Mouse (Mus musculus): ENCODE data around the gene Rer1.
A peak's percentile ranks its signal among the peaks of the same experiment; 100 is the strongest.

Gene Rer1

DNA sequence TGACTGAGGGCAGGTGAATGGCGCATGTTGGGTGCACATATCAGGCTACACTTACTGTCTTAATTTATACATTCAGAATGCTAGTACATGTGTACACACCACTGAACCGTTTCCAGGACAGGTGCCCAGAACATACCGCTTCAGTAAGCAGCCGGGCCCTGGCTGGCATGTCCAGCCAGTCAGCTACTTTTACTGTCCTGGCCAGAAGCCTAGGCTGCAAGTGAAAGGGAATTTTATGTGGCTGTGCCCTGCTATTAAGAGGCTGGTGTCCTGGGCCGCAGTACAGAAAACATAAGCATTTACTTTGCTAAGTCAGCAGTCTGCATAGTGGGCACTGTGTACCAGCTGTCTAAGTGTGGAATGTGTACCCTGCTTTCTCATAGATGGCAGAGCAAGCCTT, 15.3 kb downstream of the Rer1 start:
- H3K36me3 ChIP-seq (ENCODE audit: control insufficient read depth, insufficient read depth, low read length, poor library complexity, severe bottlenecking): peaks cover 23% of the 10 kb centered on the region
- no peaks in the 10 kb centered on the region for H3K27me3 ChIP-seq (ENCODE audit: control insufficient read depth, insufficient read depth, low read length, poor library complexity, severe bottlenecking)
- no peak for DNase-seq (ENCODE audit: low read depth, low spot score)

DNA sequence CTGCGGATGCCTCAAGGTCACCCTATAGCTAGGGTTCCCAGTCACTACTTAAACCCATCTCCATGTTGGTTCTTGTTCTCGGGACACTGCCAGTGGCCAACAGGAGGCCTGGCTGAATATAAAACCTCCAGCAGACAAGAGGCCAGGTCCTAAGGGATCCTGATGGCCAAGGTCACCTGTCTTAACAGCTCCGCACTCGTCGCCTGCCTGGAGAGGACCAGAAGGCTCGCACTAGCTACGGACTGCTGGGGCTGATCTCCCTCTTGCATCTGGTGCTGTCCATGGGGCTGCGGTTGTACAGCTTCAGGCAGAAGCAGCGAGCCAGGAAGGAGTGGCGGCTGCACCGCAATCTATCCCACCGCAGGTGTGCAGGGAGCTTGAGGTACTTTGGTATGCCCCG, 16.0 kb downstream of the Rer1 start:
- H3K36me3 ChIP-seq (ENCODE audit: control insufficient read depth, insufficient read depth, low read length, poor library complexity, severe bottlenecking): peaks cover 18% of the 10 kb centered on the region
- no peaks in the 10 kb centered on the region for H3K27me3 ChIP-seq (ENCODE audit: control insufficient read depth, insufficient read depth, low read length, poor library complexity, severe bottlenecking)
- DNase-seq (ENCODE audit: low read depth, low spot score): no peak

- peaks cover 15% of the 10 kb centered on the region for H3K36me3 ChIP-seq (ENCODE audit: control insufficient read depth, insufficient read depth, low read length, poor library complexity, severe bottlenecking)
- DNase-seq (ENCODE audit: low read depth, low spot score): peak; percentile 32
- no peaks in the 10 kb centered on the region for H3K27me3 ChIP-seq (ENCODE audit: control insufficient read depth, insufficient read depth, low read length, poor library complexity, severe bottlenecking)
These were observed 17.0 kb downstream of the Rer1 start for GRCm38 (mm10) chr4:155069191-155069590.

DNA sequence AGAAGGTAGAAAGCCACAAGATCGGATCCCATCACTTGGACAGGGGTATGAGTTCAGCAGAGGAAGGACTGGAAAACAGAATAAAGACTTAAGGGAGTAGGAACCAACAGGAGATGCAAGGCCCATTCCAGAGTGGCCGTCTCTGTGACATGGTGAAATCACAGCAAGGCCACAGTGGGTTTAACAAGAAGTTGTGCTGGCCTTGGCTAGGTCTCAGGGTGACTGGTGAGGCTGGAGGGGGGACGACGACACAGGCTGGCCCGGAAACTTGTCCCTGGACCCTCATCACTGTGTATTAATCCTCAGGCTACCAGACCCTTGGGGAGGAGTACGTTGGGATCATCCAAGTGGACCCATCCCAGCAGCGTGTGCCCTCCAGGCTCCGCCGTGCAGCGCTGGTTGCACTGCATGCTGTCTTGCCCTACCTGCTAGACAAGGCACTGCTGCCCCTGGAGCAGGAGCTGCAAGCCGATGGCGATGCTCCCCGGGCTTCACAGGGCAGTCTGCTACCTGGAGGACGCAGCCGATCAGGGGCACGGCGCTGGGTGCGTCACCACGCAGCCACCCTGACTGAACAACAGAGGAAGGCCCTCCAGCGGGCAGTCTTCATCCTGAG, 17.7 kb downstream of the Rer1 start:
- H3K27me3 ChIP-seq (ENCODE audit: control insufficient read depth, insufficient read depth, low read length, poor library complexity, severe bottlenecking): no peaks in the 10 kb centered on the region
- no peak for DNase-seq (ENCODE audit: low read depth, low spot score)
- peaks cover 13% of the 10 kb centered on the region for H3K36me3 ChIP-seq (ENCODE audit: control insufficient read depth, insufficient read depth, low read length, poor library complexity, severe bottlenecking)

- peak; percentile 99 for DNase-seq (ENCODE audit: low read depth, low spot score)
- H3K27me3 ChIP-seq (ENCODE audit: control insufficient read depth, insufficient read depth, low read length, poor library complexity, severe bottlenecking): no peaks in the 10 kb centered on the region
- peaks cover 11% of the 10 kb centered on the region for H3K36me3 ChIP-seq (ENCODE audit: control insufficient read depth, insufficient read depth, low read length, poor library complexity, severe bottlenecking)
These were observed 19.2 kb downstream of the Rer1 start, which contains the start of gene Pex10 for GRCm38 (mm10) chr4:155066834-155067522. Gene Pex10, plus strand, starts transcription at chr4:155067016.

DNA sequence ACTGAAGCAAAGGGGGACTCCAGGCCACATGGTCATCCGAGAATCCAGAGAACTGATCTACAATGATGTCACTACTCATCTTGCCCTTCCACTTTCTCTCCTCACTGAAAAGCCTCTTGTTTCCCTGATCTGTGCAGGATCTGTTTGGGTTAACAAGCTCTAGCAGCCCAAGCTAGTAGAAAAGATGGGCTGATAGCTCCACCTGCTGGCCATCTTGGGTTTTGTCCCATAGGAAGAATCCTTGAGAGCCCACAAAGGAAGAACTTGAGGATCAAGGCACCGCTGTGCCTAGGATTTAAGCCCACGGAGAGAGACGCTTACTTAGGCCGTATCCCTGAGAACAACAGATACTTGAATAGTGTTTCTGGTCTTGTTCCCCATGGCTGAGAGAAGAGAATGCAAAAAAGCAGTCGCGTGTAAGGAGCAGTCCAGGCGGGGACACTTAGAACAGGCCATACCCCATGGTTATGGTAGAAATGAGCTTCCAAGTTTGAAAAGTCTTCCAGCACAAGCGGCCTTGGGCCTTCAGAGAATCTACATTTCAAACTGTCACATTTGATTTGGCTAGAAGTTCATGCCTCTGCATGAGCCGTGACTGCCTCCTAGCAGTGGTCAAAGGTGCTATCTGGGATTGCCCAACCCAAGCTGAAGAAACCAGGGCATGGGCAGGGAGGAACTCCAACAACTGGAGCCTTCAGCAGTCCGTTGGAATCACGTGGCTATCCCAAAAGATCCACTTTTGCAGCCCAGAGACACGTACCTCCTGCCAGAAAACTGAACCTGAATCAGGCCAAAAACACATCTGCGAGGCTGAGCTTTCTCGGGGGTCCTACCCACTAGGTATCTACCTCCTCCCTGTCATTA, 20.0 kb downstream of the Rer1 start:
- DNase-seq (ENCODE audit: low read depth, low spot score): peak; percentile 88
- Histone ChIP-seq H3K36me3 (ENCODE audit: control insufficient read depth, insufficient read depth, low read length, poor library complexity, severe bottlenecking) (peaks cover 8% of the 10 kb centered on the region), H3K27me3 (ENCODE audit: control insufficient read depth, insufficient read depth, low read length, poor library complexity, severe bottlenecking) (no peaks in the 10 kb centered on the region)

GRCm38 (mm10) chr4:155064474-155064873, 21.7 kb downstream of the Rer1 start:
- no peaks in the 10 kb centered on the region for H3K27me3 ChIP-seq (ENCODE audit: control insufficient read depth, insufficient read depth, low read length, poor library complexity, severe bottlenecking)
- DNase-seq (ENCODE audit: low read depth, low spot score): no peak
- H3K36me3 ChIP-seq (ENCODE audit: control insufficient read depth, insufficient read depth, low read length, poor library complexity, severe bottlenecking): no peaks in the 10 kb centered on the region

DNA sequence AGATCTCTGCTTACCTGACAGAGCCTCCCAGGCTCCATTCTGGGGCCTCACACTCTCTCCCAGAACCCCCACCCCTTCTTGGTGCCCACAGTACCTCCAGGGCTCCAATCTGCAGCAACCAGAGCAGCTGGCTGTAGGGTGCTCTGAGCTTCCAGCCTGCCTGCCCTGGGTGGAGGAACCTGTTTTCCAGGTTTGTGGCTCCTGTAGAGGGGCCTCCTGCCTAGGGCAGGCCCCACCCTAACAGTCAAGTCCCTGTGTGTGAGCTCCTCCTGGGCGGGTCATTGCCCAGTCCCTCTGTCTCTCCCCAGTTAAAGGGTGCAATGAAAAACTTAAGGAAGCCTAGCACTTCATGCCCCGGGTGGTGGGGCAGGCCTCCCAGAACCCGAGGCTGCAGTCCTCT, 22.3 kb downstream of the Rer1 start:
- Histone ChIP-seq H3K27me3 (ENCODE audit: control insufficient read depth, insufficient read depth, low read length, poor library complexity, severe bottlenecking) (no peaks in the 10 kb centered on the region), H3K36me3 (ENCODE audit: control insufficient read depth, insufficient read depth, low read length, poor library complexity, severe bottlenecking) (no peaks in the 10 kb centered on the region)
- no peak for DNase-seq (ENCODE audit: low read depth, low spot score)

GRCm38 (mm10) chr4:155058325-155058724, 27.9 kb downstream of the Rer1 start:
- no peaks in the 10 kb centered on the region for H3K36me3 ChIP-seq (ENCODE audit: control insufficient read depth, insufficient read depth, low read length, poor library complexity, severe bottlenecking)
- DNase-seq (ENCODE audit: low read depth, low spot score): no peak
- H3K27me3 ChIP-seq (ENCODE audit: control insufficient read depth, insufficient read depth, low read length, poor library complexity, severe bottlenecking): no peaks in the 10 kb centered on the region

- DNase-seq (ENCODE audit: low read depth, low spot score): no peak
- Histone ChIP-seq H3K36me3 (ENCODE audit: control insufficient read depth, insufficient read depth, low read length, poor library complexity, severe bottlenecking) (no peaks in the 10 kb centered on the region), H3K27me3 (ENCODE audit: control insufficient read depth, insufficient read depth, low read length, poor library complexity, severe bottlenecking) (no peaks in the 10 kb centered on the region)
These were observed 29.5 kb downstream of the Rer1 start, which contains the start of gene Plch2 for GRCm38 (mm10) chr4:155056724-155057123. Gene Plch2, minus strand, starts transcription at chr4:155056784.

DNA sequence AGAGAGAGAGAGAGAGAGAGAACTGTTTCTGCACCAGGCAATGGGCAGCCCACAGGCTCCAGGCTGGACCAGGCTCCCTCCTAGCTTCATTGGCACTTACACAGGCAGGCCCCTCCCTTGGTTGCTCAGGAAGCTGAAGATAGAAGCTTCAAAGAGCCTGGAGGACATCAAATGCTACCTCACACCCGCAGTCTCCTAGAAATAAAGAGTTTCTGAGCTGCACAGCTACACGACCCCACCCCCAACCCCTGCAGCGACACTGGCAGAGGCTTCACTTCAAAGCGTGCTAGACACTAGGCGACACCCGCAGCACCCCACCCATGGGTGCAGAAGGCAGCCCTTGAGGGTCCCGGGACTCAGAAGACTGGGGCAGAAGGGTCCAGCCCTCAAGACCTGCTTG, 36.1 kb downstream of the Rer1 start:
- Histone ChIP-seq H3K36me3 (ENCODE audit: control insufficient read depth, insufficient read depth, low read length, poor library complexity, severe bottlenecking) (no peaks in the 10 kb centered on the region), H3K27me3 (ENCODE audit: control insufficient read depth, insufficient read depth, low read length, poor library complexity, severe bottlenecking) (no peaks in the 10 kb centered on the region)
- no peak for DNase-seq (ENCODE audit: low read depth, low spot score)

- Histone ChIP-seq H3K36me3 (ENCODE audit: control insufficient read depth, insufficient read depth, low read length, poor library complexity, severe bottlenecking) (no peaks in the 10 kb centered on the region), H3K27me3 (ENCODE audit: control insufficient read depth, insufficient read depth, low read length, poor library complexity, severe bottlenecking) (no peaks in the 10 kb centered on the region)
- no peak for DNase-seq (ENCODE audit: low read depth, low spot score)
These were observed 39.5 kb downstream of the Rer1 start for GRCm38 (mm10) chr4:155046636-155047035.

DNA sequence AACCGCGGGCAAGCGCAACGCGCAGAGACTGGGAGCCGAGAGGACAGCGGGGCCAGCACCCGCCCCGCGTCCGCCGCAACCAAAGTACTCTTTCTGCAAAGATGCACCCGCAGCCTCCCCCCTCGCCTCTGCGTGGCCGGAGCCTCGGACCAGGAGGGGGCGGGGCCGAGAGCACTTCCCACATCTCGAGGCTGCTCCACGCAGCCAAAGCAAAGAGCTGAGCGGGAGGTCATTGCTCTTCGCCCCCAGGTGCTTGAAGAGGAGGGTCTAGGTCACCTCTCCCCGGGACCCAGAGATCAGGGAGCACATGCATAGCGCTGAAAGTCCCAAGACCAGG, 42.9 kb downstream of the Rer1 start:
- no peak for DNase-seq (ENCODE audit: low read depth, low spot score)
- Histone ChIP-seq H3K36me3 (ENCODE audit: control insufficient read depth, insufficient read depth, low read length, poor library complexity, severe bottlenecking) (no peaks in the 10 kb centered on the region), H3K27me3 (ENCODE audit: control insufficient read depth, insufficient read depth, low read length, poor library complexity, severe bottlenecking) (no peaks in the 10 kb centered on the region)

DNA sequence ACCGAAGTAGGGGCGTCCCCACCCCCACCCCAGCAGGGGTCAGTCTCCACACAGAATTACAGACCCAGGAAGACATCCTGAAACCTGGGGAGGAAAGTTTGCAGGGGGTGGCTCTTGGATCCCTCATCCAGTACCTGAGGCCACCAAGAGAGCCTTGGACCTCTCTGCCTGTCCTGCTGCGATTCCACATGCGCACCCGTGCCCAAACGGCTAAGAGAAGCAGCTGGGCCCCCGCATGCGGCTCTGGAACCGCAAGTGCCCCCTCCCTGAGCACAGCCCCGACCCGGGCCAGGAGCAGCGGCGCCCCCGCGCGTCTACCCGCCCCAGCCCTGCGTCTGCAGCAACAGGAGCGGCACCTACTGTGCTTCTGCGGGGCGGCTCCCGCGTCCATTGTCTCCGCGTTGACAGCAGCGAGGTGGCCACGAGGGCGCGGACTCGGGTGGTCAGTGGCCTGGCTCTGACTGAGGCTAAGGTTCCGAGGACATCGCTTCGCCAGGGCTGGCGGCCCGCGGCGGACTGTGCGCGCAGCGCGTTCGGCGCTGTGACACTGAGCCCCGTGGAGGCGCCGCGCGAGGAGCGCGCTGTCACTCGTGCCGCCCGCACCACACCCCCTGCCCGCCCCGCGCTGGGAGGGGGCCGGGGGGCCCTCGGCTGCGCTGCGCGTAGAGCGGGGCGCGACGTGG, 43.4 kb downstream of the Rer1 start:
- no peak for DNase-seq (ENCODE audit: low read depth, low spot score)
- no peaks in the 10 kb centered on the region for H3K36me3 ChIP-seq (ENCODE audit: control insufficient read depth, insufficient read depth, low read length, poor library complexity, severe bottlenecking)
- no peaks in the 10 kb centered on the region for H3K27me3 ChIP-seq (ENCODE audit: control insufficient read depth, insufficient read depth, low read length, poor library complexity, severe bottlenecking)

GRCm38 (mm10) chr4:155040696-155041095, 45.5 kb downstream of the Rer1 start:
- no peak for DNase-seq (ENCODE audit: low read depth, low spot score)
- Histone ChIP-seq H3K36me3 (ENCODE audit: control insufficient read depth, insufficient read depth, low read length, poor library complexity, severe bottlenecking) (no peaks in the 10 kb centered on the region), H3K27me3 (ENCODE audit: control insufficient read depth, insufficient read depth, low read length, poor library complexity, severe bottlenecking) (no peaks in the 10 kb centered on the region)
